Mouse (Mus musculus) 416B (cell line): Measurements from ENCODE around the gene Nmnat2.

Experiments
- DNase-seq: peaks from one replicate; pipeline ENCODE4 v3.0.0; 2011; ENCODE audit warnings: low read depth

Gene Nmnat2

GRCm38 (mm10) chr1:153021034-153021638 lies 66.3 kb downstream of the Nmnat2 start:
- DNase-seq: peak; percentile 72

- DNase-seq: no peak
These were observed 68.2 kb downstream of the Nmnat2 start for GRCm38 (mm10) chr1:153023018-153023417.

DNA sequence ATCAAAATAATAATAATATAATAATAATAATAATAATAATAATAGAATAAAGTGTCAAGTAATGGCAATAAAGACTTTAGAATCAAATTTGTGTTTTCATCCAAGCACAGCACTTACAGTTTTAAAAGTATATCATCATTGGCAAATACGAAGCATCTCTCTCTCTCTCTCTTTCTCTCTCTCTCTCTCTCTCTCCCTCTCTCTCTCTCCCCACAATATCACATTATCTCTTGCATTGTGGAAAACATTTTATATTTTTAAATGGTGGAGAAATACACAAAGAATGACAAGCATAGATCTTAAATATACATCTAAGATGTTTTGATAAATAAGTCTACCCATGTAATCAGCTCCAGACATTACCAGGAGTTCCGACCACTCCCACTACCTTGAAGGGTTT lies 69.1 kb downstream of the Nmnat2 start:
- no peak for DNase-seq

GRCm38 (mm10) chr1:153024453-153024852 lies 69.7 kb downstream of the Nmnat2 start:
- no peak for DNase-seq

DNA sequence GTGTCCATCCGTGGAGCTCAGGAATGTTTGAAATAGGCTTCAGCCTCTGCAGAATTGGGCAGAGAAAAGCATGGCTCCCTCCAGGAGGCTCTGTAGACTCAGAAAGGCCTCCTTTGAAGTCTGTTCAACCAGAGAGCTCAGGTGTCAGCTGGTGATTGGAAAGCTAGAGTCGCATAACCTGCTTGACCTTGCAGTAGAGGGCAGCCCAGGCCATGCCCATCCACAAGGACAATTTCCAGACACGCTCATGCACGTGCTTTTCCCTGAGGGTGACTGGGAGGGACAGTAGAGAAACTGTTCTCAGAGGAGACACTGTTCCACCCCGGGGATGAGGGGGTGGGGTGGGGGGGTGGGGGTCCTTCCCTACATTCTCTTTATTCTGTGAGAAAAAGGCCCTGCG lies 76.6 kb downstream of the Nmnat2 start:
- no peak for DNase-seq

DNA sequence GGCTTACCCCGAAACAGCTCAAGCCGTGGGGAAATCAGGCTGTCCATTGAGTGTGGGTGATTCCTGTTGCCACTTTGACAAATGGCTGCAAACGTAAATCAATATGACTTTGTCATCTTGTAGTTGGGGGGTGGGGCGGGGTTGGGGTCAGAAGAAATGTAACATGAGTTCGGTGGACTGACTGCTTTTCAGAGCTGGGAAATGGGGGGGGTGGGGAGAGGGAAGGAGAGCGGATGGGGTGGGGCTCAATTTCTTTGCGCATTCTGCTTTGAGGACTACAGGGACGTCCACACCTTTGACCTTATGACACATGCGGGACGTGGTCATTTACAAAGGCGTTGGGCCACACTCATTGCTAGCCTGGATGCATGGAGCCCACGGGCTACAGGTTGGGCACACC lies 77.2 kb downstream of the Nmnat2 start:
- no peak for DNase-seq

- DNase-seq: no peak
These were observed 78.5 kb downstream of the Nmnat2 start for GRCm38 (mm10) chr1:153033145-153033908.

GRCm38 (mm10) chr1:153034064-153034463 lies 79.3 kb downstream of the Nmnat2 start:
- DNase-seq: no peak

DNA sequence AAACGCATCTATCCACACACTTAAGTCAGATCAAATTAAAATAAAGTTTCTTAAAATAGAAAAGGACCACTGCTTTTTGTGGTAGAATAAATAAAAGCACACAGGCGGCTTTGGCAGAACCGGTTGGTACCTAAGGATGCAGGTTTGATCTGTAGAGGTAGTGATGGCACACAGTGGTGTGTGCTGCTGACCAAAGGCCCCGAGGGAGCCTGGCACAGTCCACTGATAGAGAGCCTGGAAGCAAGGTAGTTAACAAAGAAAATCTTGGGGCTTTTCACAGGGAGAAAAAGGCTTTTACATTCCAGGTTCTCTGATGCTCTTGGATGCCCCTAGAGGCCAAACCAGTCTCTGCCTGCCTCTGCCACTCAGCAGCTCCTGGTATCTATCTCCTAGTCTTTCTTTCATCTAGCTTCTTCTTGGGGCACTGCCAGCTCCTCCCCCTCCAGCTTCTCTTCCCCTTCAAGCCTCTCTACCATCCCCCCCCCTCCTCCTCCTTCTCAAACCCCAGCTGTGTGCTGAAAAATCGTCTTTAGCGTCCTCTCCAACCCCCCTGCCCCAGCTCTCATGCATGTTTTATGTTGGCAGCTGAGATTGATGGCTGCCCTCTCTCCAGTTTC lies 80.6 kb downstream of the Nmnat2 start:
- peak; percentile 34 for DNase-seq

DNA sequence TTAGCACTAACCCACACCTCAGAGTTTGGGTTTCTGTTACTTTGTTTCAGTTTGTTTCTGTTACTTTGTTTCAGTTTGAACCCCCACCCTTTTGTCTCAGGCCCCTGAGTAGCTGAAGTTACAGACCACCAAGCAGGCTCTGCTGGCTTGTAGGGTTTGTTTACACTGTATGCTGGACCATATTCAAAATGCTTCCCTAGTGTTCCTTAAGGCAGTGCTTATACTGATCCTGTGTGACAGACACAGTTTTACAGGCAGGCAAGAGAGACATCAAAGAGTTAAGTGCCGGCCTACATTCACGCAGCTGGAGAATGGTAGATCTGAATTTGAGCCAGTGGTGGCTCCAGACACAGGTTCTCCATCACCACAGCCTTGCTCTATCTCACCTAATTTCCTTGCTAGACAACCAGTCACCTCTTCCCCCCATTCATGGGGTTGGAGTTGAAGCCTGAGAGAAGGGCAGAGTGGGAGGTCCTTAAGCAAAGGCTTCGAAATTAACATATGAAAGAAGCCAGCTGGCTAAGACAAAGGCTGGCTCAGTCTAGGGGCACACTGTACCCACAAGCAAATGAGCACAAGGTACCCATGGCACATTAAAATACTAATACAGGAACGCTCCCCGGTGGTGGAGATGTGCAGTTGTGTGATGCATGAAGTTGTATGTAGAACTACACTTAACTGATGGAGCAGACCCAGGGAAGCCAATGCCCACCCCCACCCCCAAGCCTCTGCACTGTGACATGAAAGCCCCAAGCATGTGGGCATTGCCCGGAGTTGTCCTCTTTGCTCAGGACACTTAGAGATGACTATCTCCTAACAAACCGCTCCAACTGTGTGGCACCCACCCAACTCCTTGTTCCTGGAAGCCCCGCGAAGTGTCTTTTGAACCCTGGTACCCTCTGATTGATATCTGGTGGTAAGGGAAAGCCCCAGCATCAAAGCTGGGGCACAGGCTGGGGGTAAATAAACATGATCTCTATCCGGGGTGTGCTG lies 82.9 kb downstream of the Nmnat2 start:
- no peak for DNase-seq

DNA sequence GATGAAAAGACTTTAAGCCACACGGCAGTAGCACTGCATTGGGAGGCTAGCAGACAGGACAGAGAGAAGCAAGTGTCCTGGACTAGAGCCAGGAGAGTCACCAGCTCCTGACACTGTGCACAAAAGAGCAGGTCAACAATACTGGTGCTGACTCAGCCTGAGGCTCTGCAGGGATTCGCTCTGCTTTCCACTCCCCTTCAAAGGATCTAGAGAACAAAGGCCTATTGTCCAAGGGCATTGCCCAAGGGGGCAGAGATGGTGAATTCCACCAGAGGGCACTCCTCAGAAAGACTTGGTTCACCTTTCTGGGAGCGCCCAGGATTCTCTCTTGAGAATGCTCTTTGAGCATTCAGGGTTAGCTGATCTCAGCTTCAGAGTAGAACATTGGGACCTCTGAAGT lies 85.3 kb downstream of the Nmnat2 start:
- peak; percentile 57 for DNase-seq

DNA sequence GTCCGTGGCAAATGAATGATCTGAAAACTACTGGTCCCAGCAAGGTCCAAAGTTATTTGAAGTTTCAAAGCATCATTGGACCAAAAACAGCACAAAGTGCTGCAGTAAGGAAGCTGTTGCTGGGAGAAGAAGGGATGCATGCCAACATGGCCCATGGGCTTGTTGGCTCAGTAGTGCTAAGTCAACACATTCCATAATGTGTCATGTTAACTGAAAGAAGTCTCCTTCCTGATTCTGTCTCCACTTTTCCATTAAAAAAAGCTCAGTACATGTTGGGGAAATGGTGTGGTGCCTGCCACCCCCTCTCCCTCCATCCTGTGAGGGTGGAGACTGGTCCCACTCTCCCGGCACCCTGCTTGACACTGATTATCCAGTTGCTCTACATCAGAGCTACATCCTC lies 86.3 kb downstream of the Nmnat2 start:
- DNase-seq: no peak

DNA sequence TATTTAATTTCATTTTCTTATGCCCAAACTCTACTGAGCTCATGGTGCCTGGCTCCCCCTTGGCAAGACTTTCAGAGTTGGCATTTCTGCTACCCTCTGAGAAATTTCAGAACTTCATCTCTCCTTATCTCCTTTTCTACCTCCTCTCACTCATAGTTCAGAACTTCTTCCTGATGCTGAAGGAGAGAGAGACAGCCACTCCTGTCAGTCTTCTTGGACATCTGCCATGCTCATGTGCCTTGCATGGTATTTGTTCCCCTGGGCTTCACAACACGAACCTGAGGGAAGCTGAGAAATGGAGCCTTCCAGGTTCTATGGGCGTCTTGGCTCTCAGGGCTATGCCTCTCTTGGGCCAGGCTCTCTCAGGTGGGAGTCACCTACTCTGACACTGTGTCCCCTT lies 87.5 kb downstream of the Nmnat2 start:
- no peak for DNase-seq

DNA sequence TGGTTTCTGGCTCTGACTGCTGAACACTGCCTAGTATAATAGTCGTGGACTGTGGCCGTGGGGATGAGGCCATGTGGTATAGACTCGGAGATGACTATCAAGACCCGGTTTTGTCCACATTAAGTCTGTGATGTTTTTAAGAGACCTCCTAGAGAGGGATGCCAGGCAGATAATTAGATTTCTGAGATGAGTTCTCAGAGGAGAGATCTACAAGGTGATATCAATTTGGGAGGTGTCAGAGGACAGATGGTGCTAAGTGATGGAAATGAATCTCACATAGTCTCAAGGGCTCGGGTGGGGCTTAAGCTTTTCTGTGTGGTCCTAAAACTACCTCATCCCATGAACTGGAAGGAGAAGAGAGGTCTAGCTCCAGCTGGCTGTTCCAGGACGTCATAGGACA lies 88.5 kb downstream of the Nmnat2 start:
- DNase-seq: no peak

GRCm38 (mm10) chr1:153045368-153045767 lies 90.6 kb downstream of the Nmnat2 start:
- DNase-seq: no peak

GRCm38 (mm10) chr1:153048147-153048878 lies 93.5 kb downstream of the Nmnat2 start:
- no peak for DNase-seq

DNA sequence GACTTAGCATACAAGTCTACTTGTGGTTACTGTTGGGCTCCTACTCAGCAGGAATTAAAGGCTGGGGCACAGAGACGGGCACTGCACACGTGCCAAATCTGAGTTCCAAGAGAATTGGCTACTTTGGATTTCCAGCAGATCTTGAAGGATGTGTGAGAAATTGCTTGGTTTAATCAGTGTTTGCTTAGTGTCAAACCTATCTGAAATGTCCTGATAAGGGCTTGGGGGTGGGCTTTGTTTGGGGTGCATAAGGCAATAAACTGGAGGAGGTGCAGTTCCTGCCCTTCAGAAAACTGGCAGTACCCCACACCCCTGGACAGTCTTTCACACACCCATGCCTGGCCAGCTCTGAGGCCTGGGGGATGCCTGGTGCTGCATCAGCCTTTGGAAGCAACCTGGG lies 94.7 kb downstream of the Nmnat2 start:
- DNase-seq: no peak

- DNase-seq: no peak
These were observed 96.7 kb downstream of the Nmnat2 start for GRCm38 (mm10) chr1:153051474-153051873.

DNA sequence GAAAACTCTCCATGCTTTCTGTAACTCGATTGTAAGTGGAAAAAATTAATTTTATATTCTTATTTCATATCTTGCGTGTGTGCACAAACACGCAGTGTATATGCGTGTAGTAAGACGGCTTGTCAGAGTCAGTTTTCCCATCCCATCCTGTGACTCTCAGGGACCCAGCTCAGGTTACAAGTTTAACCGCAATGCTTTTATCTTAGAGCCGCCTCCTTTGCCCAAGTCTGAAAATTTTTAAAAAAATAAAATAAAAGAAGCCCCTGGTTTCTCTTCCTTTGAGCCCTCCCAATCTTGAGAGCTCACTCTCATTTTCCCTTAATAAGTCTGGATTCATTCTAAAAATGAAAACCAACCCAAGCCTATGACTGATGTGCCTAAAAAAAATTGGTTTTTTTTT lies 98.8 kb downstream of the Nmnat2 start:
- DNase-seq: peak; percentile 75

- DNase-seq: peak; percentile 49
These were observed 99.5 kb downstream of the Nmnat2 start for GRCm38 (mm10) chr1:153054112-153054821.

GRCm38 (mm10) chr1:153058290-153058689 lies 103.5 kb downstream of the Nmnat2 start:
- DNase-seq: no peak
